Mouse (Mus musculus) liver, embryonic 13.5 days (tissue): Measurements from ENCODE around the gene Sult5a1. TPM values are rescaled to one million over a fixed set of nuclear protein-coding genes. Genes with fewer than 3 reads are reported as not detected.

ENCODE experiments used
- ATAC-seq: fragments of 200-750 bp; cut with Nextera tagmentation; 2 replicates; pipeline ENCODE4 v1.8.0; 2017; ENCODE audit warnings: low read depth, mild to moderate bottlenecking, moderate number of reproducible peaks, moderate library complexity
- DNase-seq: peaks from one replicate; pipeline ENCODE4 v3.0.0; 2022
- H3K27ac ChIP-seq: fragments of 300-500 bp; sonication (generic); 2 replicates; pipeline ENCODE4 v1.5.1; 2015; ENCODE audit warnings: moderate library complexity, mild to moderate bottlenecking, inconsistent platforms
- H3K27me3 ChIP-seq: fragments of 300-500 bp; sonication (generic); 2 replicates; pipeline ENCODE4 v1.6.1; 2015; ENCODE audit warnings: mild to moderate bottlenecking, inconsistent platforms
- H3K36me3 ChIP-seq: fragments of 300-500 bp; sonication (generic); 2 replicates; pipeline ENCODE4 v1.6.1; 2015; ENCODE audit warnings: mild to moderate bottlenecking, inconsistent platforms
- H3K4me1 ChIP-seq: fragments of 300-500 bp; sonication (generic); replicated peaks from 2 replicates; pipeline ENCODE4 v1.6.1; 2015; ENCODE audit warnings: inconsistent platforms
- H3K4me2 ChIP-seq: fragments of 300-500 bp; sonication (generic); 2 replicates; pipeline ENCODE4 v1.6.1; 2015; ENCODE audit warnings: inconsistent platforms, mild to moderate bottlenecking, moderate library complexity
- H3K4me3 ChIP-seq: fragments of 300-500 bp; sonication (generic); replicated peaks from 2 replicates; pipeline ENCODE4 v1.5.1; 2015; ENCODE audit warnings: mild to moderate bottlenecking, inconsistent platforms
- H3K9ac ChIP-seq: fragments of 300-500 bp; sonication (generic); 2 replicates; pipeline ENCODE4 v1.6.1; 2015; ENCODE audit warnings: mild to moderate bottlenecking, inconsistent platforms
- H3K9me3 ChIP-seq: fragments of 300-500 bp; sonication (generic); replicated peaks from 2 replicates; pipeline ENCODE4 v1.6.1; 2016; ENCODE audit warnings: inconsistent platforms
- WGBS: fragments of 180-500 bp; shearing (Covaris S2); methylation state at CpG from one replicate; pipeline ENCODE4 v1.1.7; 2015; ENCODE audit not compliant: insufficient replicate concordance; 5-methylcytosine and 5-hydroxymethylcytosine counted together
- microRNA-seq: library from miRNA; unstranded; fragments of <30 nt; microRNA quantifications from one replicate; pipeline ENCODE4, GENCODE M21; 2016
- polyA plus RNA-seq: library from polyadenylated mRNA; unstranded; fragments of >200 nt; fragmentation: Nextera tagmentation; extraction: Ambion mirVana; gene quantifications from 2 replicates; pipeline ENCODE4 v1.2.1, GENCODE M21; 2015

Sult5a1 gene
- polyA plus RNA-seq, 1 experiment from 2014 or later = 1.0 TPM

DNA sequence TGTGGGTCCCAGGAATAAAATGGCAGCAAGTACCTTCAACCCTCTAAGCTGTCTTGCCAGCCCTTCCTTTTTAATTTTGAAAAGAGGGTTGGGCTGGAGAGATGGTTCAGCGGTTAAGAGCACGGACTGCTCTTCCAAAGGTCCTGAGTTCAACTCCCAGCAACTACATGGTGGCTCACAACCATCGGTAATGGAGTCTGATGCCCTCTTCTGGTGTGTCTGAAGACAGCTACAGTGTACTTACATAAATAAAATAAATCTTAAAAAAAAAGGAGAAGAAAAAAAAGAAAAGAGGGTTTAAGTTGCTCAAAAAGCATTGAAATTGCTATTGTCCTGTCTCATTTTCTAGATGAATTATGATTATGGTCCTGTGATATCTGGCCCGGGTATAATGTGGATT lies 56.9 kb downstream of the Sult5a1 start:
- Histone ChIP-seq H3K9me3 (no peaks in the 10 kb centered on the region), H3K27me3 (no peaks in the 10 kb centered on the region), H3K4me2 (peak overlapping the region; percentile 75), H3K36me3 (peaks cover 48% of the 10 kb centered on the region), H3K4me3 (0 out of 2 replicates have a peak overlapping the region, but pooled peaks have one; percentile 73), H3K9ac (peak overlapping the region; percentile 96; the same call in 1 of the 2 replicates), H3K4me1 (peaks cover 26% of the 10 kb centered on the region), H3K27ac (peak overlapping the region; percentile 18; the same call in 1 of the 2 replicates)
- ATAC-seq = no peak
- no peak for DNase-seq
- WGBS = 72% methylated on average over 4 of the region's 4 CpGs

DNA sequence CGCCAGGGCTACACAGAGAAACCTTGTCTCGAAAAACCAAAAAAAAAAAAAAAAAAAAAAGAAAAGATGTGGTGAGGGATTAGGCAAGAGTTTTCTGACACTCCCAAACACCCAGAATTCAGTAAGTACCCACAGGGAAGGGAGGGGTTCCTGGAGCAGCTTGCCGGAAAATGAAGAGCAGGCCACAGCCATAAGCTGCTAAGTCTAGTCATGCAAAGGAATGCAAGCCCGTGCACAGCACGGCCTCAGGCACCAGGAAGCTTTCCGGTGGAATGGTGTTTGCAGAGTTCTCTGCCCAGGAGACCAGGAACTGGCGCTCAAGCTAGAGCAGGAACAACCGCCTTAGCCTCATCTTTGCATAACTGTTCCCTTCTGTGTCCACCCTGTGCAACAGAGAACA lies 57.8 kb downstream of the Sult5a1 start:
- peaks cover 26% of the 10 kb centered on the region for H3K4me1 ChIP-seq
- H3K36me3 ChIP-seq = peaks cover 49% of the 10 kb centered on the region
- DNase-seq = no peak
- 62% methylated on average over 8 of the region's 8 CpGs for WGBS
- no peak overlapping the region for H3K4me2 ChIP-seq
- H3K27ac ChIP-seq = 0 out of 2 replicates have a peak overlapping the region, but pooled peaks have one; percentile 18
- H3K4me3 ChIP-seq = no peak overlapping the region
- no peak overlapping the region for H3K9ac ChIP-seq
- H3K27me3 ChIP-seq = no peaks in the 10 kb centered on the region
- ATAC-seq = no peak
- no peaks in the 10 kb centered on the region for H3K9me3 ChIP-seq

- DNase-seq = no peak
- H3K36me3 ChIP-seq = peaks cover 49% of the 10 kb centered on the region
- H3K4me2 ChIP-seq = no peak overlapping the region
- WGBS = 82% methylated on average over 12 of the region's 12 CpGs
- no peak for ATAC-seq
- no peak overlapping the region for H3K9ac ChIP-seq
- H3K4me1 ChIP-seq = peaks cover 7% of the 10 kb centered on the region
- H3K27ac ChIP-seq = no peak overlapping the region
- H3K4me3 ChIP-seq = no peak overlapping the region
- no peaks in the 10 kb centered on the region for H3K9me3 ChIP-seq
- no peaks in the 10 kb centered on the region for H3K27me3 ChIP-seq
Observed at GRCm38 (mm10) chr8:123097786-123098584, 60.1 kb downstream of the Sult5a1 start.

DNA sequence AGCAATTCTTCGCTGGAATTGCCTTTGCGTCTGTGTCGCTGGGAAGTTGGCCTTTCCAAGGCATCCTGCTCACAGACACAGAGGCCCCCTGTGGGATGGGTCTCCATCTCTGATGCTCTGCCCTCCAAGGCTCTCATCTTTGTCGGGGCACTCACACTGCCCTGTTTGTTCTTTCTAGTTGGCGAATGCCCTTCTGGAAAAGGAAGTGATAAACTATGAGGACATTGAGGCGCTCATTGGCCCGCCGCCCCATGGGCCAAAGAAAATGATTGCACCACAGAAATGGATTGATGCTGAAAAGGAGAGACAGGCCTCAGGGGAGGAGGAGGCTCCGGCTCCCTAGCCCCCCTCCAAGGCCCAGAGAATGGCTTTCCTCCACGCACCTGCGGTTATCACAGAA lies 60.9 kb downstream of the Sult5a1 start:
- ATAC-seq (no peak), DNase-seq (no peak)
- 86% methylated on average over 11 of the region's 11 CpGs for WGBS

More for the DNA sequence above, 60.9 kb downstream of the Sult5a1 start:
- Histone ChIP-seq H3K36me3 (peaks cover 47% of the 10 kb centered on the region), H3K9me3 (no peaks in the 10 kb centered on the region), H3K4me1 (peaks cover 7% of the 10 kb centered on the region), H3K27me3 (no peaks in the 10 kb centered on the region), H3K4me3 (no peak overlapping the region), H3K27ac (no peak overlapping the region), H3K4me2 (no peak overlapping the region), H3K9ac (no peak overlapping the region)

Small RNA genes lying within 50 kb of the gene (microRNA-seq; reads per million reads assigned to microRNA genes)
- not detected for gene Mir7079
- not detected for gene Mir7080

Other genes with a start within 250 kb of the Sult5a1 start
- 10.7 and 13.6 TPM in 2 replicates for gene Ankrd11, start 116.0 kb downstream of the Sult5a1 start, polyA plus RNA-seq
- gene Spg7, start 95.4 kb downstream of the Sult5a1 start, polyA plus RNA-seq = 25.3 and 25.7 TPM in 2 replicates
- 1,172 and 1,189 TPM in 2 replicates for gene Rpl13, start 56.0 kb downstream of the Sult5a1 start, polyA plus RNA-seq
- 1.2 TPM in 2 replicates for gene Cpne7, start 40.9 kb downstream of the Sult5a1 start, polyA plus RNA-seq
- gene Dpep1, start 27.9 kb upstream of the Sult5a1 start, polyA plus RNA-seq = 0.14 and 0.24 TPM in 2 replicates
- 74.6 and 77.5 TPM in 2 replicates for gene Chmp1a, start 54.4 kb upstream of the Sult5a1 start, polyA plus RNA-seq
- 0.37 and 0.43 TPM in 2 replicates for gene Spata33, start 54.5 kb upstream of the Sult5a1 start, polyA plus RNA-seq
- gene Cdk10, start 66.5 kb upstream of the Sult5a1 start, polyA plus RNA-seq = 11.8 and 12.0 TPM in 2 replicates
- gene Spata2l, start 77.9 kb upstream of the Sult5a1 start, polyA plus RNA-seq = 1.2 TPM in 2 replicates
- gene Zfp276, start 95.9 kb upstream of the Sult5a1 start, polyA plus RNA-seq = 6.3 and 7.1 TPM in 2 replicates
- 4.0 and 4.4 TPM in 2 replicates for gene Vps9d1, start 96.0 kb upstream of the Sult5a1 start, polyA plus RNA-seq
- 18.3 and 21.3 TPM in 2 replicates for gene Fanca, start 160.3 kb upstream of the Sult5a1 start, polyA plus RNA-seq
- gene Spire2, start 174.4 kb upstream of the Sult5a1 start, polyA plus RNA-seq = 3.1 and 3.4 TPM in 2 replicates
- 63.6 and 73.7 TPM in 2 replicates for gene Tcf25, start 215.4 kb upstream of the Sult5a1 start, polyA plus RNA-seq
- not detected in 2 replicates for gene Mc1r, start 248.8 kb upstream of the Sult5a1 start, polyA plus RNA-seq